Mouse (Mus musculus) olfactory bulb, adult 2 months (tissue): ENCODE measurements around the gene Slc30a1.

ENCODE experiments used
- CTCF ChIP-seq: fragments of 200-500 bp; IDR thresholded peaks from 2 replicates; pipeline ENCODE4 v1.5.1; 2012; ENCODE audit warnings: low read depth, mild to moderate bottlenecking, low read length, moderate library complexity; ENCODE audit not compliant: insufficient read depth
- POLR2A ChIP-seq: fragments of 200-500 bp; IDR thresholded peaks from 2 replicates; pipeline ENCODE4 v1.6.1; 2012; ENCODE audit warnings: mild to moderate bottlenecking, low read depth, low read length, moderate library complexity; ENCODE audit not compliant: insufficient read depth

DNA sequence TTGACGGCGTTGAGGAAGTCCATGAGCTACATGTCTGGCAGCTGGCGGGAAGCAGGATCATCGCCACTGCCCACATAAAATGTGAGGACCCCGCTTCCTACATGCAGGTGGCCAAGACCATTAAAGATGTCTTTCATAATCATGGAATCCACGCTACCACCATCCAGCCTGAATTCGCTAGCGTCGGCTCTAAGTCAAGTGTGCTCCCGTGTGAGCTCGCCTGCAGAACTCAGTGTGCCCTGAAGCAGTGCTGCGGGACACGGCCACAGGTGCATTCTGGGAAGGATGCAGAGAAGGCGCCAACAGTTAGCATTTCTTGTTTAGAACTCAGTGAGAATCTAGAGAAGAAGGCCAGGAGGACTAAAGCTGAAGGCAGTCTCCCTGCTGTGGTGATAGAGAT is 2.7 kb downstream of the Slc30a1 start:
- TF ChIP-seq POLR2A: no peak
- TF ChIP-seq CTCF: no peak
